Mouse (Mus musculus) lung, postnatal 36 days (tissue): Measurements from ENCODE around the gene Gm17728.
A peak's percentile ranks its signal among the peaks of the same experiment; 100 is the strongest.
"Not testable (repeated sequence)": the region's sequence is repeated elsewhere in the genome, so short reads cannot be mapped to it uniquely, and the experiment has no call there.

Source experiments
- DNase-seq: peaks from one replicate; pipeline ENCODE4 v3.0.0; 2022; ENCODE audit warnings: mixed read lengths

Gene Gm17728

GRCm38 (mm10) chr17:9421760-9422159 lies at the start of gene Gm17728:
Gm17728 (plus strand) TSS chr17:9422060.
- DNase-seq: not testable (repeated sequence)

DNA sequence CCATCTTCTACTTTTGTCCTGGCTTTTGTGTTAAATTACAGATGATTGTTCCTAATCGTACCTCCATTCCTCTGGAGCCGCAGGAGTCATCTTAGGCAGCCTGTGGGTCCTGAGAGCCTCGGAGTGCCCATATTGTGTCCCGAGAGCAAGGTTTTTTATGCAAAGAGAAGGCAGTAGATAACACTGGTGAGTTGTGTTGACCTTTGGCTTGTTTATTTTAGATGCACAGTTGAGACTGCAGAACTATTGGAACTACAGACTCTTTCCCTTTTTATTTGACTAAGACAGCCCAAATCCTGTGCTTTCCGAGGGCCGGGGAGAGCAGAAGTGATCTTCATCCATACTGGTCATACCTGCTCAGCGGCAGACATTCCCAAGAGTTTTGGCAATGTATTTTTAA lies 24.4 kb upstream of the Gm17728 start:
- no peak for DNase-seq

DNA sequence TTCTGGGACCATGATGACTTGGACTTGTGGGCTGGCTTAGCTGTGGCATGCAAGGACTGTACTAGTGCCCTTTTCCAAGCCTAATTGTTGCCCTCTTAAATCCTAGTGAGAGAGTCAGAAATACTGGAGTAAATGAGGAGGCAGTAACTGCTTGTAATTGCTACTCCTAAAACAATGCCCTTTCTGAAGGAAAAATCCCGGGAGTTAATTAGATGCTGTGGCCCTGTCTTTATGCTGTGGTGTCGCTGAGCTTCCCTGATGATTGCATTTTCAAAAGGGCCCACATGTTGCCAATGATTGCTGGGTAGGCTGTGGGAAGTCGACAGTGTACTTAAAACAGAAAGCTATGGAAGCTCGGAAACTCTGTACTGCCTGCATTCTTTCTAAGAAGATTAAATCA lies 23.3 kb upstream of the Gm17728 start:
- DNase-seq: no peak

DNA sequence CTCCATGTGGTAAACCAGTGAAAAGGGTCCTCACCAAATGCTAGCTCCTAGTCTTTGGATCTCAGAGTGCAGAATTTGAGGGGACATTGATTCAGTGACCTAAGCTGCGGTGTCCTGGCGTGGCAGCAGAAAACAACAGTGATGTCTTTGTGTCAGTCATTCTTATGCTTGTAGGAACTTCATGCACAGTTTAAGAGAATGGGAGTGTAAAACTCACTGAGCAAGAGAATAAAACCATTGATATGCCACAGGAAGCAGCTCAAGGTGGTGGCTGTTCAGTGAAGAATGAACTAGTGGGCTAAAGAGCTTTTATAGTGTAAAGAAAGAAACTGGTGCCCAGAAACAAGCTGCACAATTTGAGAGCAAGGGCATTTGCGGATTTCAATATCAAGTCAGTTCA lies 17.9 kb upstream of the Gm17728 start:
- no peak for DNase-seq

- peak; percentile 0 for DNase-seq
Measured at GRCm38 (mm10) chr17:9407640-9408039, 14.2 kb upstream of the Gm17728 start.

GRCm38 (mm10) chr17:9419016-9419415 lies 2.8 kb upstream of the Gm17728 start:
- no peak for DNase-seq

- no peak for DNase-seq
Measured at GRCm38 (mm10) chr17:9428374-9428994, 6.6 kb downstream of the Gm17728 start.

DNA sequence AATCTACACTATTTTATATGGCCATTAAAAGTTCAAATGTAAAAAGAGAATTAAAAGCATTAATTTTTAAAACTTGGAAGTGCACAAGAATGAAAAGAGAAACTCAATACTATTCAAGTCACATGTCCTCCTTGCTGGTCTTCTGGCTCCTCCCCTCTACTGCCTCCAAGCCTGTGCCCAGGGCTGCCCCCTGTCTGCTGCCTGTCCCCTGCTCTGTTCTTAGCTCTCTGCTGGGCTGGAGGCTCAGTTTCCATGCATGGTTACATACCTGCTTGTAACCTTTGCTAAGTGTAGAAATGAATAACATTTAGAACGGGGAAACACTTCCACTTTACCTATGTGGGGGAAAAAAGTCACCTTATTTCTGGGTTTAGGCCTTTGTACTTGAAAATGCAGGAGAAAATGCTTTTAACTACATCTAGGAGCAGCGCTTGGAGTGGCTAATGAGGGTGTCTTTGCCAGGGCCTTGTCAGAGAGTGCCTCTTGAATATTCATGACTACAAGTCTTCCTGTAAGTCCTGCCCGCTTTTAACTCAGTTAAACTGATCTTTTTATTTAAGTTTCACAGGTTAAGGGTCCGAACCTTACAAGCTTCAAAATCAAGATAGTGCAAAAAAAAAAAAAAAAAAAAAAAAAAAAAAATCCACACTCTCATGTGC lies 18.3 kb downstream of the Gm17728 start:
- no peak for DNase-seq

GRCm38 (mm10) chr17:9456406-9456805 lies 34.5 kb downstream of the Gm17728 start:
- DNase-seq: peak; percentile 39

DNA sequence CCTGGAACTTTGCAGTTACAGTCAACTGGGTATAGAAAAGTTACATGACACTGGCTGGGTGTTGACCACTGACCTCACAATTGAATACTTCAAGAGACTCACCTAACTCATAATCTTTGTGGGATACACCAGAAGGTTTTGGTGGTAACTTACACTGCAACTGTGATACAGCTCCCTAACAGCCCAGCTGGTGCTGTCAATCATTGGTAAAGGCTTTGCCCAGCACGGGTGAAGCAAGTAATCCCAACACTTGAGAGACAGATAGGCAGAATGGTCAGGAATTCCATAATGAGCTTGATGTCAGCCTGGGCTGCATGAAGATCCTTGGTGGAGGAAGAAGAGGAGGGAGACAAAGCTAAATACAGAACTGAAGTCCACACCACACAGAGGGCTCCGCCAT lies 39.0 kb downstream of the Gm17728 start:
- no peak for DNase-seq
